Mouse (Mus musculus): ENCODE data around the gene Gm9508. TPM values are rescaled to one million over a fixed set of nuclear protein-coding genes. Genes with fewer than 3 reads are reported as not detected.
"Not testable (repeated sequence)": the region's sequence is repeated elsewhere in the genome, so short reads cannot be mapped to it uniquely, and the experiment has no call there.

Gene Gm9508
- polyA plus RNA-seq, 1 experiment from 2014 or later: not detected

DNA sequence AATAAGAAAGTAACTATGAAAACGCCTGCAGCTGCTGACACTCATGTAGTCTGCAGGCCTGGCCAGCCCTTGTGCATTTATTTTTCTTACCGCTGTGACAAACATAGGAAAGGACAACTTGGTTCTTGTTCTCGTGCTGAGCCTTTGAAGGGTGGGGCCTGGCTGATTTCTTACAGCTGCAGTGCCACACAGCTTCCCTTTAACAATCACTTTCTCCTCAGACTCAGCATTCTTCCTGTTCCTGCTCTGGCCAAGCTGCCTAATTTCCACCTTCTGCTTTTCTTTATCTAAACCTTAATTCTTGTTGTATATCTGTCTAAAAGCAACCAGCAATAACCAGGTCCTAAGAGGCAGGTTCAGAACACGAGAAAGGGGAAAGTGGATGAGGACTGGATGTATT, 16.7 kb upstream of the Gm9508 start:
- H3K9ac ChIP-seq (replicated peaks; ENCODE audit: low read length): no peak overlapping the region

DNA sequence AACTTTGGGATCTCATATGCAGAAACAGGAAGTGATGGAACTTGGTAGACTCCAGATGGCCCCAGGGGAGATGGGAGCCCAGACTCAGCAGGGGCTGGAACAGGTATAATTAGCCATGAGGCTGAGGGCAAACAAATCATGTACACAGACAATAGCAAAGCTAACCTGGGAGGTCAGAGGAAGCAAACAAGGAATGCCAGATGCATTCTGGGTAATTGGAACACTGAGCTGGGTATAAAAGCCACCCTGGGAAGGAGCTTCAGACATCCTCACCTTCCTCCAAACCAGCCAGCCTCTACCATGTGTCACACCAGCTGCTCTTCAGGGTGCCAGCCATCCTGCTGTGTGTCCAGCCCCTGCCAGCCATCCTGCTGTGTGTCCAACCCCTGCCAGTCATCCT, 14.1 kb upstream of the Gm9508 start, which contains the start of gene Gm10024:
Gm10024 (plus strand) TSS at position 301 of the 400 bp plus-strand sequence.
- ATAC-seq (ENCODE audit: low FRiP score, low TSS enrichment); H3K9ac ChIP-seq (replicated peaks; ENCODE audit: low read length); H3K36me3 ChIP-seq (ENCODE audit: insufficient read depth, low read length); H3K27me3 ChIP-seq (ENCODE audit: insufficient read depth, low read length); H3K9me3 ChIP-seq (ENCODE audit: low read length); H3K4me1 ChIP-seq (ENCODE audit: insufficient read depth, low read length); H3K4me2 ChIP-seq (replicated peaks; ENCODE audit: low read depth, low read length); H3K27ac ChIP-seq (ENCODE audit: low read length); H3K4me3 ChIP-seq (ENCODE audit: low read length): not testable (repeated sequence)

More for the DNA sequence above, 16.7 kb upstream of the Gm9508 start:
- Histone ChIP-seq H3K4me1 (ENCODE audit: insufficient read depth, low read length) (no peaks in the 10 kb centered on the region), H3K27ac (ENCODE audit: low read length) (no peak overlapping the region), H3K4me2 (replicated peaks; ENCODE audit: low read depth, low read length) (no peak overlapping the region), H3K4me3 (ENCODE audit: low read length) (no peak overlapping the region), H3K27me3 (ENCODE audit: insufficient read depth, low read length) (no peaks in the 10 kb centered on the region), H3K36me3 (ENCODE audit: insufficient read depth, low read length) (no peaks in the 10 kb centered on the region), H3K9me3 (ENCODE audit: low read length) (no peaks in the 10 kb centered on the region)
- WGBS: 57% methylated on average over 4 of the region's 4 CpGs
- no peak for ATAC-seq (ENCODE audit: low FRiP score, low TSS enrichment)

DNA sequence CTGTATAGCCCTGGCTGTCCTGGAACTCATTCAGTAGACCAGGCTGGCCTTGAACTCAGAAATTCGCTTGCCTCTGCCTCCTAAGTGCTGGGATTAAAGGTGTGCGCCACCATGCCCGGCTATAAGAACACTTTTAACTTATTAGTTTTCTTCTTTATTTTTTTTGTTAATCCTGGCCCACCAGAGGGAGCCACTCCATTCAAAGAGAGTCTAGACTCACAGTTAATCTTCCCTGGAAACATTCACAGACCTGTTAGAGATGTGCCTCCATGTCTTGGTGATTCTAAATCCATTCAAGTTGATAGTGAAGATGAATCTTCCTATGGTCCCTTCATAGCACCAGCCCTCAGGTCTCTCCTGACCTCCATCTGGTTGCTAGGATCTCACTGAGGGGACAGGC, 12.8 kb upstream of the Gm9508 start:
- 76% methylated on average over 3 of the region's 3 CpGs for WGBS
- H3K27ac ChIP-seq (ENCODE audit: low read length): no peak overlapping the region
- H3K4me2 ChIP-seq (replicated peaks; ENCODE audit: low read depth, low read length): no peak overlapping the region
- no peak overlapping the region for H3K9ac ChIP-seq (replicated peaks; ENCODE audit: low read length)
- H3K36me3 ChIP-seq (ENCODE audit: insufficient read depth, low read length): no peaks in the 10 kb centered on the region
- H3K27me3 ChIP-seq (ENCODE audit: insufficient read depth, low read length): no peaks in the 10 kb centered on the region
- no peak for ATAC-seq (ENCODE audit: low FRiP score, low TSS enrichment)
- H3K4me1 ChIP-seq (ENCODE audit: insufficient read depth, low read length): no peaks in the 10 kb centered on the region
- 0 out of 2 replicates have a peak, but pooled peaks cover 3% of the 10 kb centered on the region for H3K9me3 ChIP-seq (ENCODE audit: low read length)
- H3K4me3 ChIP-seq (ENCODE audit: low read length): no peak overlapping the region

DNA sequence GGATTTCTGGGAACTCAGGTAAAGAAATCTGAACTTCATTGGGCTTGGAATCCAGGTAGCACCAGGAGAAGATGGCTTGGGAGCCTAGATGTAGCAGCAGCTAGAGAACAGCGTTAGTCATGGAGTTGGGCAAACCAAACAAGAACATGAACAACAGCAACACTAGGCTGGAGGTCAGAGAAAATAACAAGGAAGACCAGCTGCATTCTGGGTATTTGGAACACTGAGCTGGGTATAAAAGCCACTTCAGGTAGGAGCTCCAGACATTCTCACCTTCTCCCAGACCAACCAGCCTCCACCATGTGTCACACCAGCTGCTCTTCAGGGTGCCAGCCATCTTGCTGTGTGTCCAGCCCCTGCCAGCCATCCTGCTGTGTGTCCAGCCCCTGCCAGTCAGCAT, 9.3 kb upstream of the Gm9508 start, which contains the start of gene Gm10272:
Gm10272 (plus strand) TSS at position 301 of the 400 bp plus-strand sequence.
- Histone ChIP-seq H3K4me1 (ENCODE audit: insufficient read depth, low read length) (no peaks in the 10 kb centered on the region), H3K4me3 (ENCODE audit: low read length) (no peak within 1 kb of the TSS), H3K36me3 (ENCODE audit: insufficient read depth, low read length) (no peaks in the 10 kb centered on the region), H3K9me3 (ENCODE audit: low read length) (peaks cover 12% of the 10 kb centered on the region), H3K9ac (replicated peaks; ENCODE audit: low read length) (no peak within 1 kb of the TSS), H3K27ac (ENCODE audit: low read length) (no peak within 1 kb of the TSS), H3K27me3 (ENCODE audit: insufficient read depth, low read length) (no peaks in the 10 kb centered on the region), H3K4me2 (replicated peaks; ENCODE audit: low read depth, low read length) (no peak within 1 kb of the TSS)
- no peak for ATAC-seq (ENCODE audit: low FRiP score, low TSS enrichment)
- WGBS: 92% methylated on average over 1 of the region's 1 CpGs

DNA sequence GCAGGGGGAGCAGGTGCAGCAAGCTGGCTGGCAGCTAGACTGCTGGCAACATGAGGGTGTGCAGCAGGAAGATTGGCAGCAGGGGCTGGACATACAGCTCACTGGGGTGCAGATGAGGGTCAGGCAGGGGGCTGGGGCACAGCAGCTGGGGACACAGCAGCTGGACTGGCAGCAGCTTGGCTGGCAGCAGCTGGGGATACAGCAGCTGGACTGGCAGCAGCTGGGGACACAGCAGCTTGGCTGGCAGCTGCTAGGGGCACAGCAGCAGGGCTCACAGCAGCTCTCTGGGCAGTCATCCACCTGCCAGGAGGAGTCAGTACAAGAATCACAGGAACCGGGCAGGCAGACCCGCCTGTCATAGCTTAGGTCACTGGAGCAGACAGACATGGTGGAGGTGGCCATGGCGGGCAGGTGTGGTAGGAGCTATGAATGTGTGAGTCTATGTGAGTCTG, 6.7 kb downstream of the Gm9508 start, which contains the start of gene Gm19402:
Gm19402 (minus strand) TSS at position 402 of the 452 bp plus-strand sequence.
- H3K4me3 ChIP-seq (ENCODE audit: low read length); H3K9ac ChIP-seq (replicated peaks; ENCODE audit: low read length); ATAC-seq (ENCODE audit: low FRiP score, low TSS enrichment); H3K27ac ChIP-seq (ENCODE audit: low read length); H3K4me2 ChIP-seq (replicated peaks; ENCODE audit: low read depth, low read length); H3K9me3 ChIP-seq (ENCODE audit: low read length); H3K36me3 ChIP-seq (ENCODE audit: insufficient read depth, low read length); H3K4me1 ChIP-seq (ENCODE audit: insufficient read depth, low read length): not testable (repeated sequence)
- 72% methylated on average over 3 of the region's 3 CpGs for WGBS
- peaks cover 22% of the 10 kb centered on the region for H3K27me3 ChIP-seq (ENCODE audit: insufficient read depth, low read length)

DNA sequence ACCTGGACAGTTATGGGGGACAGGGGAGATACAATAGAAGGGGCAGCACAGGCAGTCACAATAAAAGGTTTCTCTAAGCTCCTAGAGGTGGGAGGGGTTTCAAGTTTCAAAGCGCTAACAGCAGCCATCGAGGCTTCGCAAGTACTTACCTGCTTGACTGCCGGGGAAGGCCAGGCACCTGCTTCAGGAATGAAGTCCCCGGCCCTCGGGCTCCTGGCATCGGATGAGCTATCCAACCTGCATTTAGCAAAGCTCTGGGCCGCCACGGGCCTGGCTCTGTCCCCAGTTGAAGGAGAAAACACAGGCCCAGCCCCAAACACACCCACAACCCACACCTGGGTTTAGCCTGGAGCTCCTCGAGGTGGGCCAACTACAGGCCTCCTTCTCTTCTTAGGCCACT, 10.0 kb downstream of the Gm9508 start:
- peaks cover 37% of the 10 kb centered on the region for H3K27me3 ChIP-seq (ENCODE audit: insufficient read depth, low read length)
- 0 out of 2 replicates have a peak, but pooled peaks cover 2% of the 10 kb centered on the region for H3K4me1 ChIP-seq (ENCODE audit: insufficient read depth, low read length)
- H3K4me2 ChIP-seq (replicated peaks; ENCODE audit: low read depth, low read length): no peak overlapping the region
- H3K9ac ChIP-seq (replicated peaks; ENCODE audit: low read length): no peak overlapping the region
- no peak overlapping the region for H3K27ac ChIP-seq (ENCODE audit: low read length)
- ATAC-seq (ENCODE audit: low FRiP score, low TSS enrichment): no peak
- H3K9me3 ChIP-seq (ENCODE audit: low read length): no peaks in the 10 kb centered on the region
- H3K4me3 ChIP-seq (ENCODE audit: low read length): no peak overlapping the region
- H3K36me3 ChIP-seq (ENCODE audit: insufficient read depth, low read length): no peaks in the 10 kb centered on the region
- 13% methylated on average over 10 of the region's 10 CpGs for WGBS

DNA sequence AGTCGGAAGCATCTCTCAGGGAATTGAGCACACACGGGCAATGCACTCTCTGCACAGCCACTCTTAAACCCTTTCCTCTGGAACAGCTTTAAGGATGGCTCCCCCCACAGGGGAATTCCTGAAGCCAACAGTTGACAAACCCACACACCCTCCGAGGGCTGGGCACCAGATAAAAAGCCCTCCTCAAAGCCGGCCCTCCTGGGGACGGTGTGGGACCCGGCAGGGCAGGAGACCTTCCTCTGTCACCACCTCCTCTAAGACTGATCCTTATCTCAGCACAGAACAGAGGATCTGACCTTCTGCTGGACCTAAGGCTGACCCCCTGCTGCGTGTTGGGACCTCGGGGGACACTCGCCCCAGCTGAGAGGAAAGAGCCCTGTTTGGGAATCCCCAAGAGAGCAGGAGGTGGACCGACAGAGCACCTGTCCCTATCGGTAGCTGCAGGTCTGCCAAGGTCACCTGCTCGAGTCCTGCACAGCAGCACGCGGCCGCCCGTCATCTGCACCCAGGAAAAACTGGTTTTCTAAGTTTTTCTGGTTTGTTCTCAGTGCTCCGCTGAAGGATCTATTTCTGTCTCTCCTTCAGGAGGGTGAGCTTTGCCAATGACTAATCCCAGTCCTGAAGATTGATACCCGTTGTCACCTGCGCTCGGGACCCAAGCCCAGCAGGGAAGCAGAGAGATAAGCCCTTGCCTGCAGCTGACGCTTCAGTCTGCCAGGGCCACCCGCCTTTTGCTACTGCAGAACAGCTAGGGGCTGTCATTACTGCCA, 11.0 kb downstream of the Gm9508 start, which contains the start of gene Tspear:
Tspear (plus strand) TSS at position 675 of the 770 bp plus-strand sequence.
- Histone ChIP-seq H3K27me3 (ENCODE audit: insufficient read depth, low read length) (peaks cover 37% of the 10 kb centered on the region), H3K27ac (ENCODE audit: low read length) (no peak within 1 kb of the TSS), H3K9me3 (ENCODE audit: low read length) (no peaks in the 10 kb centered on the region), H3K4me3 (ENCODE audit: low read length) (no peak within 1 kb of the TSS), H3K4me2 (replicated peaks; ENCODE audit: low read depth, low read length) (no peak within 1 kb of the TSS), H3K4me1 (ENCODE audit: insufficient read depth, low read length) (0 out of 2 replicates have a peak, but pooled peaks cover 2% of the 10 kb centered on the region), H3K36me3 (ENCODE audit: insufficient read depth, low read length) (no peaks in the 10 kb centered on the region), H3K9ac (replicated peaks; ENCODE audit: low read length) (no peak within 1 kb of the TSS)
- peak; percentile 63; the same call in 1 of the 2 replicates for ATAC-seq (ENCODE audit: low FRiP score, low TSS enrichment)
- 3% methylated on average over 22 of the region's 22 CpGs for WGBS

DNA sequence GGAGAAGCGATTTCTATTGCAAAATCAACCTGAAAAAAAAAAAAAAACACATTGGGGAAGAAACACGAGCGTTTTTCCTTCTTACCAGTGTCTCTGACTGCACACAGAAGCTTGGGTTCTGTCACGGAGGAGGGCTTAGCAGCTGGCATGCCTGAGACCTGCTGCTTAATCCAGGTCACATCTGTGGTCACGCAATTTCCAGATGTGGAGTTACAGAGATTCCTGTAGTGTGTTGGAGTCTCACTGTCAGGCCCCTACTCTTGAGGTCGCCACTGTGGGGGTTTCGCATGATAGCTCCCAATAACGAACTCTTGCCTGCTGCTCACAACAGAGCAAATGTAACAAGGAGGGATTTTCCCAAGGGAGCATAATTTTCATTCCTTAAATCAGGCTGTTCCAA, 12.9 kb downstream of the Gm9508 start:
- Histone ChIP-seq H3K27me3 (ENCODE audit: insufficient read depth, low read length) (peaks cover 37% of the 10 kb centered on the region), H3K4me3 (ENCODE audit: low read length) (no peak overlapping the region), H3K4me1 (ENCODE audit: insufficient read depth, low read length) (0 out of 2 replicates have a peak, but pooled peaks cover 2% of the 10 kb centered on the region), H3K9me3 (ENCODE audit: low read length) (no peaks in the 10 kb centered on the region), H3K9ac (replicated peaks; ENCODE audit: low read length) (no peak overlapping the region), H3K36me3 (ENCODE audit: insufficient read depth, low read length) (no peaks in the 10 kb centered on the region), H3K4me2 (replicated peaks; ENCODE audit: low read depth, low read length) (no peak overlapping the region), H3K27ac (ENCODE audit: low read length) (no peak overlapping the region)
- no peak for ATAC-seq (ENCODE audit: low FRiP score, low TSS enrichment)
- WGBS: 32% methylated on average over 8 of the region's 8 CpGs

DNA sequence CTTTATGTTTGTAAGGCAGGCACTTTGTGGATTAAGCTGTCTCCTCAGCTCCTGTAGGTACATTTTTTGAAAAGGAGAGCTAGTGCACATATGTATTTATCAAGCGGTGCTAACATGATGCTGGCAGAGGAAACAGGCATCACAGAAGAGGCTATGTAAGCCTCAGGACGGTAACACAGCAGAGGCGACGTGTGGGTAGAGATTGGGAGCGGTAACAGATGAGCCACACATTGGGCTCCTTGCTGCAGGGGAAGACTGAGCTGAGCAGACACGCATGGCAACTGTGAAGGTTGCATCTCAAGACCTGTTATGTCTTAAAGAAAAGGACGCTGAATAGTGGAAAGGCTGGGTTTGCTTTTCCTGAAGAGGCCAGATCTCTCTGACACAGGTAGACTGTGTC, 14.0 kb downstream of the Gm9508 start:
- Histone ChIP-seq H3K4me3 (ENCODE audit: low read length) (no peak overlapping the region), H3K9me3 (ENCODE audit: low read length) (no peaks in the 10 kb centered on the region), H3K4me2 (replicated peaks; ENCODE audit: low read depth, low read length) (no peak overlapping the region), H3K36me3 (ENCODE audit: insufficient read depth, low read length) (no peaks in the 10 kb centered on the region), H3K9ac (replicated peaks; ENCODE audit: low read length) (no peak overlapping the region), H3K27ac (ENCODE audit: low read length) (no peak overlapping the region), H3K27me3 (ENCODE audit: insufficient read depth, low read length) (peaks cover 47% of the 10 kb centered on the region), H3K4me1 (ENCODE audit: insufficient read depth, low read length) (0 out of 2 replicates have a peak, but pooled peaks cover 2% of the 10 kb centered on the region)
- ATAC-seq (ENCODE audit: low FRiP score, low TSS enrichment): no peak
- 85% methylated on average over 7 of the region's 7 CpGs for WGBS

DNA sequence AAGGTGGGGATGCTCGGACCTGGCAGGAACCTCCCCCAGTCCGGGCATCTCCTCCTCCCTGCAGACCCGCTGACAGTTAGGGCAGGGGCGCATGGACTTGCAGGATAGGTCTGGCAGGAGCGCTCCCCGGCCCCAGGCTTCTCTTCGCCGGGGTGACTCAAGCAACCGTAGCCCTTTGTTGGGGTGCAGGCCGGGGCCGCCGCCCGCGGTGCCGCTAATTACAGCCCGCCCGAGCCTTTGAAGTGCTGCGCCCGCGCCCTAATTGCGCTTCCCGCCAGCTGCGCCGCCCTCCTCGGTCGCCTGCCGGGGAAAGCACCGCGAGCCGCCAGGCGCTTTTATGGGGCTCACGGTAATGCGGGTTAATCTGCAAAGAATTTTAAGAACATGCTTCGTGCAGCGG, 19.5 kb downstream of the Gm9508 start:
- Histone ChIP-seq H3K4me2 (replicated peaks; ENCODE audit: low read depth, low read length) (peak overlapping the region; percentile 50), H3K4me3 (ENCODE audit: low read length) (peak overlapping the region; percentile 38), H3K4me1 (ENCODE audit: insufficient read depth, low read length) (peaks cover 8% of the 10 kb centered on the region), H3K27ac (ENCODE audit: low read length) (no peak overlapping the region), H3K9me3 (ENCODE audit: low read length) (no peaks in the 10 kb centered on the region), H3K36me3 (ENCODE audit: insufficient read depth, low read length) (no peaks in the 10 kb centered on the region), H3K27me3 (ENCODE audit: insufficient read depth, low read length) (peaks cover 29% of the 10 kb centered on the region), H3K9ac (replicated peaks; ENCODE audit: low read length) (0 out of 2 replicates have a peak overlapping the region, but pooled peaks have one; percentile 3)
- no peak for ATAC-seq (ENCODE audit: low FRiP score, low TSS enrichment)
- under 1% methylated on average over 35 of the region's 35 CpGs for WGBS

Data from kidney, embryonic 16.5 days (tissue).